In the genomic region with DNA sequence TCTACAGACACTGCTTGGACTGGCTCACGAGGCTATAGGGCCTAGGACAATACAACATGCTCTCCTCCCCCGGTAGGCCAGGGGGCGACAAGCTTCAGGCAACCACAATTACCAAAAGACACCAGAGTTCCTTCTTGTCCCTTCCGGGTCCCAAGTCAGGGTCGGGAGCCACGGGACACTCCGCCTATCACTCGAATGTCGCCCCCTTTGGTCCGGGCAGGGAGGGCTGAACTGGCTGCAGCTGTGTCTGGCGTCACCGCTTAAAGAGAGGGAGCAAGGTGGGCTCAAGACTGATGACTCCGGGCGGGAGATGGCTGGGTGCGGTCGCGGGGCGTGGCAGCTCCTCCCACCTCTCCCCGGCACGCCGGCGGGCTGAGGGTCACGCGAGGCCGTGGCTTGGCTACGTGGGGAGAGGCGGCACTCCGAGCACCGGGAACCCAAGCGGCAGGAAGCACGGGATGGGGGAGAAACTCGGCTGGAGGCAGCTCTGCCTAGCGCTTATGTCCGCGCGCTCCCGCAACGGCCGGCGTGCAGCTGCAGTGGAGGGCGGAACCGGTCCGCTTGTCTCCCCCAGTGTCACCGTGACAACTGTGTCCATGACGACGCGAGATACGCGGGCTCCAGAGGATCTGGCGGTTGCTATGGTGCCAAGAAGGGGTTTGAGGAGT, we compare ENCODE assay signal across 8 mouse cellular contexts. TPM values are rescaled to one million over a fixed set of nuclear protein-coding genes. Genes with fewer than 3 reads are reported as not detected.
DNase-seq lines count a peak whose midpoint lies in the region; ATAC-seq and TF ChIP-seq lines count a peak whose summit lies in the region.

A gene (minus strand): TSS at position 536 of the 668 bp plus-strand sequence.

- peak; percentile 68 for DNase-seq in G1E (ENCODE audit: low spot score)
- peak; percentile 51 for DNase-seq in cerebellum, adult 8-10 months
- peak; percentile 70 for DNase-seq in forelimb bud, embryonic 11.5 days (ENCODE audit: low read depth, low spot score)
- DNase-seq in heart, postnatal 36 days, result peak; percentile 54 to 77
- peak; percentile 66 to 82 for DNase-seq in layer of hippocampus, adult 8-10 months (ENCODE audit: low spot score in 2 of 2)
- DNase-seq in lung, adult 2 months, result peak; percentile 54

- TF ChIP-seq CTCF in G1E (IDR thresholded peaks at IDR 0.05; ENCODE audit: low read depth, low read length), result peak; percentile 12; the same call in 1 of the 2 replicates
- peak; percentile 65; the same call in 1 of the 2 replicates for TF ChIP-seq CTCF in lung, adult 2 months (IDR thresholded peaks at IDR 0.05; ENCODE audit: insufficient read depth, low read length)
- peak; percentile 34; the same call in 1 of the 2 replicates for TF ChIP-seq CTCF in testis, adult 2 months (IDR thresholded peaks at IDR 0.05; ENCODE audit: control insufficient read depth, insufficient read depth, insufficient replicate concordance, low read depth, low read length)

- 2% methylated on average over 50 of the region's 50 CpGs for WGBS in lung, adult 2 months
- 1% methylated on average over 49 of the region's 50 CpGs for WGBS in neural tube, embryonic 15.5 days

- ATAC-seq in G1E (ENCODE audit: extremely low read depth, insufficient number of reproducible peaks, low FRiP score, poor library complexity, severe bottlenecking), result no peak
- ATAC-seq in neural tube, embryonic 15.5 days (ENCODE audit: low FRiP score), result peak; percentile 92

- H3K4me1 ChIP-seq in G1E (ENCODE audit: insufficient read depth, low read depth, low read length), result peaks cover 67% of the 10 kb centered on the region
- H3K4me1 ChIP-seq in lung, adult 2 months (ENCODE audit: control insufficient read depth, insufficient read depth, low read length), result no peaks in the 10 kb centered on the region
- peaks cover 27% of the 10 kb centered on the region for H3K4me1 ChIP-seq in neural tube, embryonic 15.5 days
- peaks cover 28% of the 10 kb centered on the region for H3K4me1 ChIP-seq in testis, adult 2 months (ENCODE audit: control insufficient read depth, insufficient read depth, low read length)

- H3K27me3 ChIP-seq in G1E (ENCODE audit: insufficient read depth, low read length), result peaks cover under 1% of the 10 kb centered on the region
- H3K27me3 ChIP-seq in neural tube, embryonic 15.5 days (replicated peaks), result no peaks in the 10 kb centered on the region
- H3K27me3 ChIP-seq in testis, adult 2 months (ENCODE audit: control insufficient read depth, insufficient read depth, low read length), result peaks cover 3% of the 10 kb centered on the region; the same call in 1 of the 2 replicates

- peak within 1 kb of the TSS; percentile 71 for H3K4me3 ChIP-seq in G1E (ENCODE audit: low read depth, low read length)
- peak within 1 kb of the TSS; percentile 60 for H3K4me3 ChIP-seq in lung, adult 2 months (replicated peaks; ENCODE audit: extremely low read depth, low read depth, low read length)
- H3K4me3 ChIP-seq in neural tube, embryonic 15.5 days (replicated peaks), result peak within 1 kb of the TSS; percentile 71
- H3K4me3 ChIP-seq in testis, adult 2 months (ENCODE audit: control insufficient read depth, low read depth, low read length), result peak within 1 kb of the TSS; percentile 90

- H3K9ac ChIP-seq in neural tube, embryonic 15.5 days (replicated peaks), result peak within 1 kb of the TSS; percentile 76

- 0 out of 2 replicates have a peak, but pooled peaks have one; percentile 5 for TF ChIP-seq POLR2A in lung, adult 2 months (IDR thresholded peaks at IDR 0.05; ENCODE audit: borderline replicate concordance, extremely low read depth, low read depth, low read length)
- TF ChIP-seq POLR2A in testis, adult 2 months (IDR thresholded peaks at IDR 0.05; ENCODE audit: control insufficient read depth, low read depth, low read length), result peak; percentile 92

- no peaks in the 10 kb centered on the region; the same call in 1 of the 2 replicates for H3K9me3 ChIP-seq in G1E (replicated peaks)
- no peaks in the 10 kb centered on the region for H3K9me3 ChIP-seq in neural tube, embryonic 15.5 days (replicated peaks)

- intact Hi-C loops in heart, postnatal 36 days (cut with DNase I), result loop anchor here (1.0 kb wide), 1 partner anchor 101 kb away; no protein-coding TSS in a partner anchor

- peak within 1 kb of the TSS; percentile 92 for H3K4me2 ChIP-seq in neural tube, embryonic 15.5 days

- H3K36me3 ChIP-seq in G1E (replicated peaks), result peaks cover 64% of the 10 kb centered on the region
- peaks cover 11% of the 10 kb centered on the region; the same call in 1 of the 2 replicates for H3K36me3 ChIP-seq in neural tube, embryonic 15.5 days
- H3K36me3 ChIP-seq in testis, adult 2 months (ENCODE audit: control insufficient read depth, insufficient read depth, low read length), result no peaks in the 10 kb centered on the region; the same call in 1 of the 2 replicates

- peak within 1 kb of the TSS; percentile 80 for H3K27ac ChIP-seq in neural tube, embryonic 15.5 days (replicated peaks)
- H3K27ac ChIP-seq in testis, adult 2 months (ENCODE audit: control insufficient read depth, insufficient read depth, low read depth, low read length), result peak within 1 kb of the TSS; percentile 75

RNA-seq across cellular contexts. Expression of the gene that starts here (rescaled TPM):
- total RNA-seq in G1E (2014; fragmentation: Nextera tagmentation), result 0.58 and 0.83 TPM in 2 replicates
- 0.76 and 1.5 TPM in 2 replicates for total RNA-seq in G1E (2017)
- 0.14 TPM in 2 replicates for polyA plus RNA-seq in G1E (2012)
- total RNA-seq in heart, postnatal 36 days (2021), result under 1 TPM; 0.11 to 0.22 TPM
- total RNA-seq in layer of hippocampus, adult 8-10 months (2022), result 1 to 10 TPM; 3.1 to 3.9 (median 3.6) TPM
- 0.84 and 1.3 TPM in 2 replicates for polyA plus RNA-seq in lung, adult 2 months (2012; rRNA removed)
- polyA plus RNA-seq in neural tube, embryonic 15.5 days (2015; fragmentation: Nextera tagmentation; extraction: Ambion mirVana), result 3.2 and 3.8 TPM in 2 replicates
- polyA plus RNA-seq in testis, adult 2 months (2012; rRNA removed), result 20.5 and 23.3 TPM in 2 replicates

Comparison
In these comparisons a context has a peak if more than half of its experiments do, and no peak if none do; other contexts are left out.
1. Peak in DNase-seq in heart, postnatal 36 days; RNA of the gene not detected or under 1 TPM.
2. CTCF ChIP-seq: peak in every context shown above with its lines; median percentile 65 in lung, adult 2 months; 34 in testis, adult 2 months; 12 in G1E.